Mouse (Mus musculus): Measurements from ENCODE around the gene Arhgap9.
"Not testable (repeated sequence)": the region's sequence is repeated elsewhere in the genome, so short reads cannot be mapped to it uniquely, and the experiment has no call there.

Gene Arhgap9

GRCm38 (mm10) chr10:127291881-127292638 lies 29.7 kb upstream of the Arhgap9 start:
- peak; percentile 46 for DNase-seq (ENCODE audit: low read depth, low spot score)

GRCm38 (mm10) chr10:127292987-127293538 lies 28.7 kb upstream of the Arhgap9 start:
- DNase-seq (ENCODE audit: low read depth, low spot score), result no peak

GRCm38 (mm10) chr10:127293590-127294113 lies 28.1 kb upstream of the Arhgap9 start:
- no peak for DNase-seq (ENCODE audit: low read depth, low spot score)

GRCm38 (mm10) chr10:127294895-127295510 lies 26.8 kb upstream of the Arhgap9 start:
- no peak for DNase-seq (ENCODE audit: low read depth, low spot score)

- DNase-seq (ENCODE audit: low read depth, low spot score), result no peak
These were observed 25.6 kb upstream of the Arhgap9 start for GRCm38 (mm10) chr10:127295986-127296794.

GRCm38 (mm10) chr10:127297015-127297871 lies 24.5 kb upstream of the Arhgap9 start:
- no peak for DNase-seq (ENCODE audit: low read depth, low spot score)

- no peak for DNase-seq (ENCODE audit: low read depth, low spot score)
These were observed 21.4 kb upstream of the Arhgap9 start for GRCm38 (mm10) chr10:127300361-127300760.

- no peak for DNase-seq (ENCODE audit: low read depth, low spot score)
These were observed 18.6 kb upstream of the Arhgap9 start for GRCm38 (mm10) chr10:127303136-127303535.

- DNase-seq (ENCODE audit: low read depth, low spot score), result not testable (repeated sequence)
These were observed 12.6 kb upstream of the Arhgap9 start for GRCm38 (mm10) chr10:127309167-127309566.

GRCm38 (mm10) chr10:127310523-127311475 lies 11.0 kb upstream of the Arhgap9 start:
- DNase-seq (ENCODE audit: low read depth, low spot score), result peak; percentile 67

- peak; percentile 95 for DNase-seq (ENCODE audit: low read depth, low spot score)
These were observed 10.0 kb upstream of the Arhgap9 start, which contains the start of gene Mars for GRCm38 (mm10) chr10:127311476-127312355. Gene Mars, minus strand, starts transcription at chr10:127311786.

GRCm38 (mm10) chr10:127312356-127312676 lies 9.4 kb upstream of the Arhgap9 start:
- peak; percentile 86 for DNase-seq (ENCODE audit: low read depth, low spot score)

- no peak for DNase-seq (ENCODE audit: low read depth, low spot score)
These were observed 8.9 kb upstream of the Arhgap9 start for GRCm38 (mm10) chr10:127312858-127313257.

- not testable (repeated sequence) for DNase-seq (ENCODE audit: low read depth, low spot score)
These were observed 8.2 kb upstream of the Arhgap9 start for GRCm38 (mm10) chr10:127313516-127313915.

GRCm38 (mm10) chr10:127314950-127315349 lies 6.8 kb upstream of the Arhgap9 start:
- DNase-seq (ENCODE audit: low read depth, low spot score), result not testable (repeated sequence)

- DNase-seq (ENCODE audit: low read depth, low spot score), result no peak
These were observed 4.5 kb upstream of the Arhgap9 start for GRCm38 (mm10) chr10:127317277-127317676.

- DNase-seq (ENCODE audit: low read depth, low spot score), result no peak
These were observed 3.8 kb upstream of the Arhgap9 start for GRCm38 (mm10) chr10:127318009-127318408.

- no peak for DNase-seq (ENCODE audit: low read depth, low spot score)
These were observed 1.8 kb upstream of the Arhgap9 start for GRCm38 (mm10) chr10:127319969-127320368.

- DNase-seq (ENCODE audit: low read depth, low spot score), result peak; percentile 52
These were observed 414 bp downstream of the Arhgap9 start for GRCm38 (mm10) chr10:127322178-127322577.
